Mouse (Mus musculus) ES-E14 (cell line): Measurements from ENCODE around the gene Zfp286.

ENCODE experiments used
- CHD2 ChIP-seq: IDR thresholded peaks from 2 replicates; pipeline ENCODE4 v1.6.1; 2014; ENCODE audit warnings: mild to moderate bottlenecking, low read depth, low read length, inconsistent platforms
- HCFC1 ChIP-seq: IDR thresholded peaks from 2 replicates; pipeline ENCODE4 v1.6.1; 2012; ENCODE audit warnings: low read length, inconsistent platforms, borderline replicate concordance; ENCODE audit not compliant: insufficient read depth
- MAFK ChIP-seq: IDR thresholded peaks from 2 replicates; pipeline ENCODE4 v1.6.1; 2014; ENCODE audit warnings: mild to moderate bottlenecking, low read depth, low read length, inconsistent platforms; ENCODE audit not compliant: insufficient read depth
- ZNF384 ChIP-seq: IDR thresholded peaks from 2 replicates; pipeline ENCODE4 v1.6.1; 2012; ENCODE audit warnings: low read depth, low read length, inconsistent platforms

GRCm38 (mm10) chr11:62825222-62826105 lies 36.2 kb upstream of the Zfp286 start:
- TF ChIP-seq MAFK (no peak), ZNF384 (no peak), HCFC1 (no peak), CHD2 (no peak)
